Mouse (Mus musculus) MEL-GATA-1-ER (cell line): ENCODE results near the gene Mdm2.
"Not testable (repeated sequence)": the region's sequence is repeated elsewhere in the genome, so short reads cannot be mapped to it uniquely, and the experiment has no call there.

Experiments used
- DNase-seq: peaks from one replicate; pipeline ENCODE4 v3.0.0-alpha.2; 2012; ENCODE audit warnings: low read depth; ENCODE audit errors: extremely low read depth

Mdm2 gene

DNA sequence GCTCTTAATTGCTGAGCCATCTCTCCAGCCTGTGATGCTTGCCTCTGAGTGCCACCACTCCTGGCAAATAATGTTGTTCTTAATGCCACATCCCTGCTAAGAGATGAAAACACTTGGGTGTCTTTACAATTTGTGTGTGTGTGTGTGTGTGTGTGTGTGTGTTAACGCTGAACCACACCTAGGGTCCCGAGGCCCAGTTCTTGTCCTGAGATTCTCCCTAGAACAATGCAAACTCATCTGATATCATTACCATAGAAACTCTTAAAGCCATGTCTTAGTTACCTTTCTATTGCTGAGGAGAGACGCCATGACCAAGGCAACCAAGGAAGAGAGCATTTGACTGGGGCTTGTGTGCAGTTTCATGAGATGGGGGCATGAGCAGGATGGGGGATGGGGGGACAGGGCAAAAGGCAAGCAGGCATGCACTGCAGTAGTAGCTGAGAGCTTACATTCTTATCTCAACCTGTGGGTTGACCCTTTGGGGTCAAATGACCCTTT lies 3.5 kb upstream of the Mdm2 start:
- DNase-seq: no peak

DNA sequence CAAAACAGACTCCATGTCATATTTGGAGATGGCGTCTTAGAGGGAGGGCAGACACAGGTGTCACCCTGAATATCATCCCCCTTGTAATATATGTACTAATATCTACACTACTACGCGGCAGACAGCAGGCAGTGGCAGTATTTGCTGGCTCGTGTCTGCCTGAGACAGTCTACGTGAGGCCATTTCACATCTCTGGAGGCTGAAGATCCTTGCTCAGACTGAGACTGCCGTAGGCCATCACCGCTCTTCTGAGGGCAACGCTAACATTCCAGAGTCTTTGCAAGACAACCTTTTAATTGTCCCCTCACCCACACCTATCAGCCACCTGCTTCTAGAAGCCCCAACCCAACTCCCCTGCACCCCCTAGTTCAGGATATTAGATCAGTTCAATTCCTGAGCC lies 2.9 kb upstream of the Mdm2 start:
- no peak for DNase-seq

DNA sequence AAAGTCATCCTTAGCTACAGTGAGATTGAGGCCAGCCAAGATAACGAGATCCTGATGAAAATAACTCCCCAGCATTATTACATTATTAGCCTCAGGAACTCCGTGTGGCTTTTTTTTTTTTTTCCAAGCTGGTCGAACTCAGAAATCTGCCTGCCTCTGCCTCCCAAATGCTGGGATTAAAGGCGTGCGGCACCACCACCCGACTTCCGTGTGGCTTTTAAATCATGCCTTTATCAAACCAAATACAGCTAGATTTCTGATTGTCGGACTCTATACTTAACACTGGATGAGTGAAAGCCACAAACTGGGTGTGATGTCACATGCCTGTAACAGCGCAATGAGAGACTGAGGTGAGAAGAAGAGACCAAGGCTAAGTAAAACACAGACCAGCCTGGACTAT lies 2.3 kb upstream of the Mdm2 start:
- no peak for DNase-seq

DNA sequence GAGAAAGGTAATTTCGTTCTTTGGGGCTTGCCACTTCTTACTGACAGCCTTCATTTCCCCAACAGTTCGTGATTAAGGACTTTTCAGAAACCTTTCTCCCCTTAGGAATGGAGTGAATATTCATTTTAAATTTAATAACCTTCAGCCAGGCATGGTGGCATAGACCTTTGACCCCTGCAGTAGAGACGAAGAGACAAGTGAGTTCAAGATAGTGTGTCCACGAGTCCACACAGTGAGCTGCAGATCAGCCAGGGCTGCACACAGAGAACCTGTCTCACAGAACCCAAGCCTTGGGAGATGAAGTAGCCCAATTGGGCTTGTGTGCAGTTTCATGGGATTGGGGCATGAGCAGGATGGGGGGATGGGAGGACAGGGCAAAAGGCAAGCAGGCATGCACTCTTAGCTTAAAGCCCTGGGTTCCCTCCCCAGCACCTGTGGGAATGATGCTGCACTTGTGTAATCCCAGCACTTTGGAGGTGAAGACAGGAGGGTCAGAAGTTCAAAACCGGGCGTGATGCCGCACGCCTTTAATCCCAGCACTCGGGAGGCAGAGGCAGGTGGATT lies 1.7 kb upstream of the Mdm2 start:
- DNase-seq: no peak

DNA sequence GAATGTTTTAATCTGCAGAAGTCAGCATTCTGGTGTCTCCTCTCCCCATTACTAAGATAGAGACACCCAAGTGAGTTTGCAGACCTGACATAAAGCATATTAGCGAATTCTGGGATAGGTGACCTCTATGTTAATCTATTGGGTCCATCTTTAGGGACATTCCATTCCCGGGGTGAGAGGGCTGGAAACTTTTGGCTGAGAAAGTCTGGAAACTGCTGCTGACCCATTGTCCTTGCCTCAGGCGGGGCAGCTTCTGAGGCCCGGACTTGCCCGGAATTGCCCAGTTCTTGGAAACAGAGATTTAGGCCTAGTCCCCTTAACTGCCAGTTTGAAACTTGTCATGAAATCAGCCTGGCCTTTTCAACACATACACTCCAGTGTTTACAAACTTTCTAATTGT lies 850 bp upstream of the Mdm2 start:
- DNase-seq: no peak

DNA sequence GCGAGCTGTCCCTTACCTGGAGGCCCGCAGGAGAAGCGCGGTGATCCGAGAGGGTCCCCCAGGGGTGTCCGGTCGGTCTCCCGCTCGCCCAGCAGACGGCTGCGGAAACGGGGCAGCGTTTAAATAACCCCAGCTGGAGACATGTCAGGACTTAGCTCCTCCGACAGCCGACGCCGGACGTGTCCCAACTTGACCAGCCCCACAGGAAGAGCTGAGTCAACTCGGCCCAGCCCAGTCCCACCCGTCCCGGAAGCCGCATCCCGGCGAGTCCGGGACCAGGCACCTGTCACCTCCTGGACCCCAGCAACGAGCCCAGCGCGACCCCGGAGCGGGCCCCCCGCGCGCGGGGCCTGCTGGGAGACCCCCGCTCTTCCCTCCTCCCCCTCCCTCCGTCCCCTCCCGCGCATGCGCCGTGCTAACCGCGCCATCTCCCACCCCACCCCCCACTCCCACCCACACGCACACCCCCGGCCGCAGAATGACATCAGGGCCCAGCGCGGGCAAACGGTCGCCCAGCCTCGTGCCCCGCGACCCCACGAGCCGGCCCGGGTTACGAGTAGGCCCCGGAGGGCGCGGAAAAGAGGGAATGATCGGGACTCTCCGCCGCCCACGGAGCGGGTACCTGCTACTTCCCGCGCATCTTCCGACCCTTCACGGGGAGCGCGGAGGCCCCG lies 491 bp downstream of the Mdm2 start:
- DNase-seq: peak; percentile 33

DNA sequence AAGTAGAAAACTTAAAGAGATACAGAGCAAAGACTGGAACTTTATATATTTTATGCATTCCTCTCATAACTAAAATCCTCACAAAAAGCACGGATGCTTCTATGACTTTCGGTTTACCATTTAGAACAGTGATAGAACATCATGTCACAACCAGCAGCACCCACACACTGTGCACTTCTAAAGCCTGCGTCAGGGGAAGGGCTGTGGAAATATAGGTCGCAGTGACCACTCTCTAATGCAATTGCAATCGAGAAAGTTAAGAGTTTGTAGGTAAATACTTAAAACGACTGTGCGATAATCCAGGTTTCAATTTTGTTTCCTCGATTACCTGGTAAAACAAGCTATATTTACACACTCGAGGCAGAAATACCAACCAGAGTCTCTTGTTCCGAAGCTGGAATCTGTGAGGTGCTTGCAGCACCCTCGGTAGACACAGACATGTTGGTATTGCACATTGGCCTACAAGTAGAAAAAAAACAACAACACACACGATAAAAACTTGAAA lies 1.2 kb downstream of the Mdm2 start:
- DNase-seq: no peak

DNA sequence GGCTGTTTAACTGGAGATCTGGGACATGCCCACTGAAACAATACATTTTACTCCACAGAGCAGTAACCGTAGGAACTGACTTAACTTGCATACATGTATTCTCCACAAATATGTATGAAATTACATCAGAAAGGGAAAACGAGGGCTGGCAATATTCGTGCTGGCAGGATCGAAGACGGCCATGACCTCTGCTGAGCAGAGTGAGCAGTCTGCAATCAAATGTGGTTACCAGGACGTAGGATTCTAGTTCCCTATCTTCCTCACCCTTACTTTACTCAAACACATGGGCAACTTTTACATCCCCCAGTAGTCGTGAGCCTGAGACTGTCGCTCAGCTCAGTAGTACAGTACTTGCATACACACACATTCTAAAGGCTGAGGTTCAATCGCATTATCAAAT lies 1.7 kb downstream of the Mdm2 start:
- peak; percentile 57 for DNase-seq

DNA sequence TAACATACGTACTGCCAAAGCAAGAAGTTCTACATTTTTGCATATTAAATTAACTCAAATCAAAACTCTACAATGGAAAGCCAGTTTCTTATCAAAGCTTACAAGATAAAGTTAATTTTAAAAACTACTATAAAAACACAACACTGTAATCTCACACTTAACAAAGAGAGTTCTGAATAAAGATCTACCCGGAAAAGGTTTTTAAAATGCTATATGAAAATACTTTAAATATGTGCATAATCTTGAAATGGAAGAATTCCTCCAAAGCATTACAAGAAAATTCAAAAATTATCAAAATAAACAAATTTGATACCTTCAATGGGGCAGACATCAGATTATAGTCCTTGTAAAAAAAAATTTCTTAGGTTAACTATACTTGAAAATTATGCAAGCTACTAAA lies 2.2 kb downstream of the Mdm2 start:
- no peak for DNase-seq

DNA sequence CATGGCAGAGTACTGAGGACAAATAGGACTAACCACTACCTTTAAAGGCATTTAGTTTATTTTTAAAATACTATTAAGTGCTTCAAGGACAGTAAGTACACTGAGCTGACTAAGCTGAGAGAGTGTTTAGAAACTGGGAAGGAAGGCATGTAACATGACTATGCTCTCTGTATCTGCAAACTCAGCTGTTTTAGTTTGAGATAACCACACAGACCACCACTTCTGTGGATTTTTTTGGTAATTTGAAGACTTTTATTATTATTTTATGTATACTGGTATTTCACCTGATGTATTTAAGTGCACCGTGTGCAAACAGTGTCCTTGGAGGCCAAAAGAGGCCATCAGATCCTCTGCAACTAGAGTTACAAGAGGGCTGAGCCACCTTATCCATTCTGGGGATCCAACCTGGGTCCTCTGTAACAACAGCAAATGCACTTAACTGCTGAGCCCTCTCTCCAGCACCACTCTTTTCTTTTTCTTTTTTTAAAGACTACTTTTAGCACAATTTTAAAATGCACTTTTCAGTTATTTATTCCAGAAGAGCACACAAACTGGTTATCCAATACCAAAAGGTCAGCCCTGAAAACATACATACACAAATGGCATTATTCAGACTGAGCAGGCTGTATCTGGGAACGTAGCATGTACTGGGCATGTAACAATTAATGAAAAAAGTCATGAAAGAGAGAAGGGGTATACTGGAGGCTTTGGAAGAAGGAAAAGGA lies 3.3 kb downstream of the Mdm2 start:
- no peak for DNase-seq

DNA sequence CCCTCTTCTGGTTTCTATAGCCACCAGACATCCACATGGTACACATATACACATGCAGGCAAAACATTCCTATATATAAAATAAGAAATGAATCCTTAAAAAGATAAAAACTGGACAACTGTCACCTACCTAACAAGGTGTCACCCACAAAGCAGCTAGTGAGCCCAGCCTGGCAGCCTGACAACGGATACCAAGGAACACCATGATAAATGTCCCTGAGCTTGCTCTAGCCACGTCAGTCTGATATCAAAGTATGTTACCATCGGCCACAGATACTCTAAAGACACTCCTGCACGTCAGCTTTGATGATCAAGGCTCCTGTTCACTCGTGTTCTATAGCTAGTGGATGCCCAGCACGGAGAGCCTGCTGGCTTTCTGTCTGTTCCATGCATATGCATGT lies 4.1 kb downstream of the Mdm2 start:
- no peak for DNase-seq

DNA sequence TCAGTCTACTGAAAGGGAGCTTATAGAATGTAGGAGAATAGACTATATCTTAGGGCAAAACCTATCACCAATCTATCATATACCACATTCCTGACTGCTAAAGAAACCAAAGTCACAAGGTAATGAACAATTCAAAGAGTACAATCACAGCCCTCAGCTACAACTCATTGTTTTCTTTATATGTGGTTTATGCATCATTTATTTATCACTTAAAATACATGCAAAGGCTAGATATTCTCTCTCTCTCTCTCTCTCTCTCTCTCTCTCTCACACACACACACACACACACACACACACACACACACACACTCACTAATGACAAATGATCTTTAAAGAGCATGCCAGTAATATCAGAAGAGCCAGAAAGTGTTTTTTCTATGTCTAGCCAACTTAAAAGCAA lies 4.8 kb downstream of the Mdm2 start:
- no peak for DNase-seq

DNA sequence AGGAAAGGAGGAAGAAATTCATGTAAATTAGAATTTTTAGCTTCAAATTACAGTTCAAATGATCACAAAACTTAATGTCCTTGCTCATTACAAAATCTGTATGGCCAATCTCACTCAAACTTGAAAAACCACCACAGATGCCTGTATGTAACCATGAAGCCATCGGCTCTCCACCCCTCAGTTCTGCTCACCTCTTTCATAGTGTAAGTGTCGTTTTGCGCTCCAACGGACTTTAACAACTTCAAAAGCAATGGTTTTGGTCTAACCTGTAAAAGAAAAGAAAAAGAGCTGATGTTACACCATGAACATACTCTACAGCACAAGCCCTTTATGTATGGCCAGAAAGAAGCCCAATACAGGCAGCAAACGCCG lies 5.6 kb downstream of the Mdm2 start:
- DNase-seq: no peak

DNA sequence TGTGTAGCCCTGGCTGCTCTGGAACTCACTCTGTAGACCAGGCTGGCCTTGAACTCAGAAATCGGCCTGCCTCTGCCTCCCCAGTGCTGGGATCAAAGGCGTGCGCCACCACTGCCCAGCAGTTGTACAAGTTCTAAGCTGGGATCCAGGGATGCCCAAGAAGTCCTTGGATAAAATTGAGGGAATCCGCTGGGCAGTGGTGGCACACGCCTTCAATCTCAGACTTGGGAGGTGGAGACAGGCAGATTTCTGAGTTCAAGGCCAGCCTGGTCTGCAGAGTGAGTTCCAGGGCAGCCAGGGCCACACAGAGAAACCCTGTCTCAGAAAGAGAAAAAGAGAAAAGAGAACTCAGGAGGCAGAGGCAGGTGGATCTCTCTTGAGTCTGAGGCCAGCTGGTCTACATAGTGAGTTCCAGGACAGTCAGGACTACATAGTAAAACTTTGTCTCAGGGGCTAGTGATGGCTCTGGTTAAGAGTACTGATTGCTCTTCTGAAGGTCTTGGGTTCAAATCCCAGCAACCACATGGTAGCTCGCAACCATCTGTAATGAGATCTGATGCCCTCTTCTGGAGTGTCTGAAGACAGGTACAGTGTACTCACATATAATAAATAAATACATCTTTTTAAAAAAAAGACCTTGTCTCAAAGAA lies 6.1 kb downstream of the Mdm2 start:
- not testable (repeated sequence) for DNase-seq

DNA sequence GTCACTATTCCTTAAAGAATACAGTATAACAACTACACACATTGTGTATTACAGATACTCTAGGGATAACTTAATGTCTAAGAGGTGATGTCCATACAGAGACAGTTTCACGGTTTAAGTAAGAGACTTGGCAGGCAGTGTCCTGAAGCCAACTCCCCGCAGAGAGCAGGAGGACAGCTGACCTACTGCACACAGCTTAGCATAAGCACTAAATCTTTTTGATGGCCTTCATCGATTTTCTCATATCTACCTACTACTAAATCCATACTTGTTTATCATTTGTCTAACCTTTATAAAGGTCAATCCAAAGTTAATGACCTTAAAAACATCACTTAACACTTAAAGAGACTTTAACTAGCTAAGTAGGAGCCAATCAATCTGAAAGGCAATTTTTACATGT lies 7.1 kb downstream of the Mdm2 start:
- no peak for DNase-seq

DNA sequence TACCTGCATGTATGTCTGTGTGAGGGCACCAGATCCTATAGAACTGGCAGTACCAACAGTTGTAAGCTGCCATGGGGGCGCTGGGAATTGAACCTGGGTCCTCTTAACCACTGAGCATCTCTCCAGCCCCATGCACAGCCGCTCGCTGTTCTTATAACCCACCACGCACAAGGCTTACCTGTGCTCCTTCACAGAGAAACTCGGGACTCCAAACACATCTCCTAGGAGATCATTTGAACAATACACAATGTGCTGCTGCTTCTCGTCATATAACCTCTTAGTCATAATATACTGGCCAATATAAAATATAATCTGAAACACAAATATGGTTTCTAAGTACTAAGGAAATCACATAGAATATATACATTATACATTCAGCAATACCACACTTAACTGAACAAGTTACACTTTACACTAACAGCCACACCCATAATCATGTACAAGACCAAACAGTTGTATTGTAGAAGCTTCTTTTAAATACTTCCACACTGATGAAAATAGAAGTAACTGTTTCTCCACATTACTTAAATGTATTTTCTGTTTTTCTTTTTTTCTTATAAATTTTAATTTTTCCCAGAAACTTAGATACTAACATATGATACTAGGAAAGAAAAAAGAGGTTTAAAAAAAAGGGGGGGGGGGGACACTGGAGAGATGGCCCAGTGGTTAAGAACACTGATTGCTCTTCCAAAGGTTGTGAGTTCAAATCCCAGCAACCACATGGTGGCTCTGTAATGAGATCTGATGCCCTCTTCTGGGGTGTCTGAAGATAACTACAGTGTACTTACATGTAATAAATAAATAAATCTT lies 8.3 kb downstream of the Mdm2 start:
- no peak for DNase-seq

DNA sequence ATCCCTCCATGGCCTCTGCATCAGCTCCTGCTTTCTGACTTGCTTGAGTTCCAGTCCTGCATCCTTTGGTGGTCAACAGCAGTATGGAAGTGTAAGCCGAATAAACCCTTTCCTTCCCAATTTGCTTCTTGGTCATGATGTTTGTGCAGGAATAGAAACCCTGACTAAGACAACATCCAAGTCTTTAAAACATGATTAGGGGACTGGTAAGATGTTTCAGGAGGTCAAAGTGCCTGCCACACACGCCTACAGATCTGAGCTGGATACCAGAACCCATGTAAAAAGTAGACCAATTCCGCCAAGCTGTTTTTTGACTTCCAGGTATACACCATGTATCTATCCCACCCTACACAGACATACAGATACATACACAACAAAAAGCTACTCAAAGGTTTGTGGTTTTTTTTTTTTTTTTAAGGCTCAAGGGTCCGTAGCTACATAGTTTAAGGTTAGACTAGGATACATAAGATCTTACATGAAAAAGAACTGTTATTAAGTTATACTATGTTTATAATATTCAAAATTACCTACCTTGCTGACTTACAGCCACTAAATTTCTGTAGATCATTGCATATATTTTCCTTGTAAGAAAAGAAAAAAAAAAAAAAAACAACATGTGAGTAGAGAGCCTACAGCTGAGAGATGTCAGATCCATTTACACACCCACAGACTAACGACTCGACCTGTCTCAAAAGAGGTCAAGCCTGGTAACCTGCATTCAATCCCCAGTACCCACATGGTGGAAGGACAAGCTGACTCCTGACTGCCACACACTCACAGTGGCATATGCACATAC lies 9.3 kb downstream of the Mdm2 start:
- no peak for DNase-seq

DNA sequence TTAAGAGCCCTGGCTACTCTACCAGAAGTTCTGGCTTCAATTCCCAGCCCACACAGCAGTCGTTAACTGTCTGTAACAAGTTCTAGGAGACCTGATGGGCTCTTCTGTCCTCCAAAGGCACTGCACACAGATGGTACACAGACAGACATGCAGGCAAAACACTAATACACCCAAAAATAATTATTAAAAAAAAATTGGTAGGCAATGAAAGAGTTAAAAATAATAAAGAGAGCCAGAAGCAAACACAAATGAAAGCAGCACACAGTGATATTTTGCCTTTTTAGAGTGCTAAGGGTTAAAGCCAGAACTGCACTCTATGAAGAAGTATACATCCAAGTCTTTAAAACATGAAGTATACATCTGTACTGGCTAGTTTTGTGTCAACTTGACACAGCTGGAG lies 10.1 kb downstream of the Mdm2 start:
- DNase-seq: no peak

DNA sequence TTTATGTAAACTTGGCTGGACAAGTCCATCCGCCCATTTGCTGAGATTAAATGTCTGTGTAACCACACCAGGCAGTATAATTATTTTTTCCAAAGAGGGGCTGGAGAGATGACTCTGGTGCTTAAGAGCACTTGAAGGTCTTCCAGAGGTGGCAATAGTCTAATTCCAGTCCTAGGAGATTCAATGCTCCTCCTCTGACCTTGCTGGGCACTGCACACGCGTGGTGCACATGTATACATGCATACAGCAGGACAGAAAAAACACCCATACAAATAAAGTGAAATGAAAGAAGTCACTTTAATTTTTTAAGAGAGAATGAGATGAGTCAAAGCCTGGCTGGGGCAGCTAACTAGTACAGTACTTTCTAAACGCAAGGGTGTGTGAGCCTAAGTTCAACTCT lies 10.6 kb downstream of the Mdm2 start:
- DNase-seq: no peak

DNA sequence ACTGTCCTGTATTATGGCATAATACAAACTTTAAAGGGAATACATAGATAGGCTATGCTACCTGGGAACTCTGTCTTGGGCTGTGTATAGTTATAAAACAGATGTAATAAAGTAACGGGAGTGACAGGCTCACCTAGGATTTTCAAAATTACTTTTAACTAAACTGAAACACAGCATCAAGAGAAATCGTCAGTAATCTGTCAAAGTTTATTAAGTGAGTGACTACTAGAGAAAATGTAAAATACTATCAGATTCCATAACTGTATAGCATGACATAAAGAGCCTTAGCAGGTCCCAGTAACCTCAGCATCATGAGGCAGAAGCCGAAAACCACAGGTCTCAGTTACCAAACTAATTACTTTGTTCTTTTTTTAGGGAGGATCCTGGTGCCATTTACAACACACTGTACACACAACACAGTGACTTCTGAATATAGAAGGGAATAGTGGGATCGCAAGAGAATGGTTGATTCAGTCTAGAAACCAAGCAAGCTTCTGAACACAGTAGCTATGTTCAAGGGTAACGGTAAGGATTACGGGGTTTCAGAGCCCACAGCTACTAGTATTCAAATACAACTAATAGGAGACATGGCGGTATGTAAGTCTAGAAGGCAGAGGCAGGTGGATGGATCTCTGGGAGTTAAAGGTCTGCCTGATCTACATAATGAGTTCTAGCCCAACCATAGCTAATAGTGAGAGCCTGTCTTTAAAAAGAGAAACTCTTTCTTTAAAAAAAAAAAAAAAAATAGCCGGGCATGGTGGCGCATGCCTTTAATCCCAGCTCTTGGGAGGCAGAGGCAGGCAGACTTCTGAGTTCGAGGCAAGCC lies 12.0 kb downstream of the Mdm2 start:
- no peak for DNase-seq
